Mouse (Mus musculus) mesoderm, embryonic 11.5 days (tissue): Measurements from ENCODE around the gene Parp6.

Experiments
- DNase-seq: peaks from one replicate; pipeline ENCODE4 v3.0.0-alpha.2; 2012; ENCODE audit warnings: low read depth, low spot score

Parp6 gene

GRCm38 (mm10) chr9:59679678-59680533, 62.8 kb downstream of the Parp6 start, which contains the start of gene Gramd2:
TSS of gene Gramd2 (plus strand) at chr9:59680144.
- DNase-seq: peak; percentile 89

- no peak for DNase-seq
These were observed 63.4 kb downstream of the Parp6 start for GRCm38 (mm10) chr9:59680534-59680875.

GRCm38 (mm10) chr9:59684020-59684419, 66.9 kb downstream of the Parp6 start:
- no peak for DNase-seq

- no peak for DNase-seq
These were observed 70.4 kb downstream of the Parp6 start for GRCm38 (mm10) chr9:59687416-59688046.

GRCm38 (mm10) chr9:59691635-59692094, 74.6 kb downstream of the Parp6 start:
- peak; percentile 37 for DNase-seq

GRCm38 (mm10) chr9:59692145-59692544, 75.1 kb downstream of the Parp6 start:
- DNase-seq: no peak

GRCm38 (mm10) chr9:59694571-59695450, 77.7 kb downstream of the Parp6 start:
- DNase-seq: peak; percentile 33

GRCm38 (mm10) chr9:59695451-59695813, 78.3 kb downstream of the Parp6 start:
- DNase-seq: no peak

GRCm38 (mm10) chr9:59696381-59696780, 79.3 kb downstream of the Parp6 start:
- no peak for DNase-seq
